Mouse (Mus musculus) thymus, adult 2 months (tissue): Measurements from ENCODE around the gene Adra1d. TPM values are rescaled to one million over a fixed set of nuclear protein-coding genes. Genes with fewer than 3 reads are reported as not detected.
A peak's percentile ranks its signal among the peaks of the same experiment; 100 is the strongest.

ENCODE experiments used
- DNase-seq: peaks from one replicate; pipeline ENCODE4 v3.0.0; 2021
- H3K27ac ChIP-seq: fragments of 200-500 bp; 2 replicates; pipeline ENCODE4 v1.5.1; 2012; ENCODE audit warnings: low read length, control low read depth; ENCODE audit not compliant: control insufficient read depth, insufficient read depth
- H3K27me3 ChIP-seq: fragments of 200-500 bp; 2 replicates; pipeline ENCODE4 v1.6.1; 2012; ENCODE audit warnings: mild to moderate bottlenecking, low read length, moderate library complexity, mixed read lengths; ENCODE audit not compliant: control insufficient read depth, insufficient read depth
- H3K36me3 ChIP-seq: fragments of 200-500 bp; 2 replicates; pipeline ENCODE4 v1.6.1; 2012; ENCODE audit warnings: mild to moderate bottlenecking, low read length, moderate library complexity; ENCODE audit not compliant: control insufficient read depth, insufficient read depth
- H3K4me1 ChIP-seq: fragments of 200-500 bp; replicated peaks from 2 replicates; pipeline ENCODE4 v1.6.1; 2012; ENCODE audit warnings: low read length; ENCODE audit not compliant: control insufficient read depth, insufficient read depth
- H3K4me3 ChIP-seq: fragments of 200-500 bp; 2 replicates; pipeline ENCODE4 v1.5.1; 2012; ENCODE audit warnings: mild to moderate bottlenecking, low read length, control low read depth, moderate library complexity; ENCODE audit not compliant: control insufficient read depth, insufficient read depth
- CTCF ChIP-seq: fragments of 200-500 bp; IDR thresholded peaks from 2 replicates; pipeline ENCODE4 v1.5.1; 2012; ENCODE audit warnings: mild to moderate bottlenecking, control low read depth, low read length, moderate library complexity, borderline replicate concordance; ENCODE audit not compliant: control insufficient read depth, poor library complexity, insufficient read depth; ENCODE audit errors: extremely low read depth
- POLR2A ChIP-seq: fragments of 200-500 bp; IDR thresholded peaks from 2 replicates; pipeline ENCODE4 v1.6.1; 2012; ENCODE audit warnings: mild to moderate bottlenecking, low read length, control low read depth, moderate library complexity; ENCODE audit not compliant: control insufficient read depth, poor library complexity, insufficient read depth; ENCODE audit errors: extremely low read depth
- WGBS: fragments of 180-500 bp; shearing (Covaris S2); methylation state at CpG from one replicate; pipeline ENCODE4 v1.1.7; 2018; 5-methylcytosine and 5-hydroxymethylcytosine counted together
- polyA plus RNA-seq: library from polyadenylated mRNA; depleted of rRNA; stranded (reverse); fragments of >200 nt; gene quantifications from 2 replicates; pipeline ENCODE4 v1.2.3, GENCODE M21; 2012

Gene Adra1d
- polyA plus RNA-seq, 1 experiment = 1.3 TPM

DNA sequence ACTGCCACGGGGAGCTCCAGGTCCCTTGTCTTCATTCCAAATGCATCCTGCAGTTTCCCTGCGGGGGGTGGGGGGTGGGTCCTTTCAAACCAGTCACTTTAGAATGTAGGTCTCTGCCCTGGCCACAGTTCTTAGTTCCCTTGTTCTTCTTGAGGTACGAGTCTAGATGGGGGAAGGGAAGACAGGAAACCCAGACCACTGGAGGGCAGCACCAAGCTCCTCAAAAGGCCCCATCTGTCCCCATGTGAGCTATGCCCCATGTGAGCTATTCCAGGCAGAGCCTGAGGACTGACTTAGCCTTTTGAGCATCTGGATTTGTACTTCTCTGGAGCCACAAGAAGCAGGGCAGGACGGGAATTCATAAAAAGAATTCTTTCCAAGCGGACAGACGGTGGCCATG is 19.6 kb downstream of the Adra1d start:
- Histone ChIP-seq H3K27ac (no peak overlapping the region), H3K36me3 (no peaks in the 10 kb centered on the region), H3K4me3 (no peak overlapping the region), H3K27me3 (peaks cover 16% of the 10 kb centered on the region), H3K4me1 (peaks cover 10% of the 10 kb centered on the region; the same call in 1 of the 2 replicates)
- TF ChIP-seq CTCF (no peak), POLR2A (no peak)
- WGBS = 50% methylated on average over 6 of the region's 6 CpGs
- no peak for DNase-seq

- no peak for TF ChIP-seq POLR2A
- TF ChIP-seq CTCF = no peak
- H3K36me3 ChIP-seq = no peaks in the 10 kb centered on the region
- 94% methylated on average over 4 of the region's 4 CpGs for WGBS
- H3K4me3 ChIP-seq = no peak overlapping the region
- peaks cover 9% of the 10 kb centered on the region; the same call in 1 of the 2 replicates for H3K4me1 ChIP-seq
- H3K27ac ChIP-seq = no peak overlapping the region
- DNase-seq = no peak
- peaks cover 10% of the 10 kb centered on the region for H3K27me3 ChIP-seq
Observed at GRCm38 (mm10) chr2:131541686-131542085, 20.4 kb downstream of the Adra1d start.

- DNase-seq = no peak
- TF ChIP-seq POLR2A (no peak), CTCF (no peak)
- WGBS = 88% methylated on average over 6 of the region's 6 CpGs
Observed at GRCm38 (mm10) chr2:131539780-131540179, 22.3 kb downstream of the Adra1d start.

GRCm38 (mm10) chr2:131538341-131538740 is 23.7 kb downstream of the Adra1d start:
- H3K27me3 ChIP-seq = no peaks in the 10 kb centered on the region
- no peaks in the 10 kb centered on the region for H3K4me1 ChIP-seq
- TF ChIP-seq POLR2A (no peak), CTCF (no peak)
- H3K36me3 ChIP-seq = no peaks in the 10 kb centered on the region
- 91% methylated on average over 7 of the region's 7 CpGs for WGBS
- no peak for DNase-seq
- no peak overlapping the region for H3K4me3 ChIP-seq
- no peak overlapping the region for H3K27ac ChIP-seq

More at GRCm38 (mm10) chr2:131539780-131540179, 22.3 kb downstream of the Adra1d start:
- Histone ChIP-seq H3K27ac (no peak overlapping the region), H3K27me3 (no peaks in the 10 kb centered on the region), H3K36me3 (no peaks in the 10 kb centered on the region), H3K4me3 (no peak overlapping the region), H3K4me1 (no peaks in the 10 kb centered on the region)

DNA sequence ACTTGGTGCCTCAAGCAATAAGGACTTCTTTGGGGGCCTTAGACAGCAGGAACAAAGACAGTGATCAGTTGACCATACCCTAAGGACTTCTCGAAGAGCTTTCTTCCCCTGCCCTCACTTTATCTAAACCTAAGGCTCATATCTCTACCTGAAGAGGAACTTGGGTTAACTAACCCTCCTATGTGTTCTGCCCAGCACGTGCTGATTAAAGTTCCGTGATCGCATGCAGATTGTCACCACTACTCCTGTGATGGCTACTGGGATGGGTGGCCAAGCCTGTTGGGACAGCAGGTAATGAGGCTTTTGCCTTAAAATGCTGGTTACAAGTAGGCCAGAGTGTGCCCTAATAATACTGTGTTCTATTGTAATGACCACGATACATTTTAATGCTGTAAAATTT is 26.9 kb downstream of the Adra1d start:
- Histone ChIP-seq H3K4me1 (no peaks in the 10 kb centered on the region), H3K27me3 (no peaks in the 10 kb centered on the region), H3K36me3 (no peaks in the 10 kb centered on the region), H3K4me3 (no peak overlapping the region), H3K27ac (no peak overlapping the region)
- WGBS = 92% methylated on average over 5 of the region's 5 CpGs
- TF ChIP-seq POLR2A (no peak), CTCF (no peak)
- no peak for DNase-seq

GRCm38 (mm10) chr2:131531271-131531670 is 30.8 kb downstream of the Adra1d start:
- WGBS = 93% methylated on average over 7 of the region's 7 CpGs
- H3K36me3 ChIP-seq = no peaks in the 10 kb centered on the region
- no peak overlapping the region for H3K4me3 ChIP-seq
- H3K4me1 ChIP-seq = no peaks in the 10 kb centered on the region
- no peak for DNase-seq
- no peaks in the 10 kb centered on the region for H3K27me3 ChIP-seq
- TF ChIP-seq CTCF = no peak
- no peak overlapping the region for H3K27ac ChIP-seq

DNA sequence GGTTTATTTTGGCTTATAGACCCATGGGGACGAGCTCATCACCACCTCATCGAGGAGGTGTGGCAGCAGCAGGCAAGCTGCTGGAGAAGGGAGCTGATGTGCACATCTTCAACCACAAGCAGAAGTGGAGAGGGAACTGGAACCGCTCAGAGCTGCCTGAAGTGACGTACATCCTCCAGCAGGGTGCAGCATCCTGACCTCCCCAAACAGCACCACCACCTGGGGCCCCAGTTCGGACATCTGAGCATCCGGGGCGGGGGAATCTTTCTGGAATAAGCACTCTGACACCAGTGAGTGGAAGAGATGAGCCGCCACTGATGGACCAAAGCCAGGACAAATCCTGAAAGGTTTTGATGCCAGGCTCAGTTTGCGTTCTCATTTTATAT is 31.5 kb downstream of the Adra1d start:
- H3K4me3 ChIP-seq = no peak overlapping the region
- DNase-seq = peak; percentile 55
- 18% methylated on average over 9 of the region's 9 CpGs for WGBS
- no peak overlapping the region for H3K27ac ChIP-seq
- H3K27me3 ChIP-seq = no peaks in the 10 kb centered on the region
- H3K4me1 ChIP-seq = no peaks in the 10 kb centered on the region
- TF ChIP-seq POLR2A = no peak
- peak; percentile 79; the same call in 1 of the 2 replicates for TF ChIP-seq CTCF
- no peaks in the 10 kb centered on the region for H3K36me3 ChIP-seq
